Mouse (Mus musculus): ENCODE measurements around the gene Fbxw2.
"Not testable (repeated sequence)": the region's sequence is repeated elsewhere in the genome, so short reads cannot be mapped to it uniquely, and the experiment has no call there.

Gene Fbxw2

GRCm38 (mm10) chr2:34812706-34813105, 13.4 kb downstream of the Fbxw2 start:
- DNase-seq (ENCODE audit: low read depth, low spot score), result no peak

- DNase-seq (ENCODE audit: low read depth, low spot score), result no peak
Observed at GRCm38 (mm10) chr2:34810775-34811174, 15.3 kb downstream of the Fbxw2 start.

- no peak for DNase-seq (ENCODE audit: low read depth, low spot score)
Observed at GRCm38 (mm10) chr2:34809568-34809967, 16.5 kb downstream of the Fbxw2 start.

- no peak for DNase-seq (ENCODE audit: low read depth, low spot score)
Observed at GRCm38 (mm10) chr2:34808057-34808456, 18.1 kb downstream of the Fbxw2 start.

- no peak for DNase-seq (ENCODE audit: low read depth, low spot score)
Observed at GRCm38 (mm10) chr2:34805364-34805950, 20.7 kb downstream of the Fbxw2 start.

- DNase-seq (ENCODE audit: low read depth, low spot score), result no peak
Observed at GRCm38 (mm10) chr2:34804815-34805214, 21.3 kb downstream of the Fbxw2 start.

GRCm38 (mm10) chr2:34804172-34804571, 21.9 kb downstream of the Fbxw2 start:
- no peak for DNase-seq (ENCODE audit: low read depth, low spot score)

- DNase-seq (ENCODE audit: low read depth, low spot score), result no peak
Observed at GRCm38 (mm10) chr2:34803746-34804145, 22.4 kb downstream of the Fbxw2 start.

- DNase-seq (ENCODE audit: low read depth, low spot score), result not testable (repeated sequence)
Observed at GRCm38 (mm10) chr2:34802565-34803245, 23.4 kb downstream of the Fbxw2 start.

- peak; percentile 98 for DNase-seq (ENCODE audit: low read depth, low spot score)
Observed at GRCm38 (mm10) chr2:34801516-34802482, 24.3 kb downstream of the Fbxw2 start.

- DNase-seq (ENCODE audit: low read depth, low spot score), result no peak
Observed at GRCm38 (mm10) chr2:34800371-34800770, 25.7 kb downstream of the Fbxw2 start.

- peak; percentile 63 for DNase-seq (ENCODE audit: low read depth, low spot score)
Observed at GRCm38 (mm10) chr2:34799357-34800256, 26.5 kb downstream of the Fbxw2 start, which contains the start of gene Rabepk. Rabepk (minus strand) TSS chr2:34799912.

GRCm38 (mm10) chr2:34795426-34795825, 30.7 kb downstream of the Fbxw2 start:
- DNase-seq (ENCODE audit: low read depth, low spot score), result no peak

- DNase-seq (ENCODE audit: low read depth, low spot score), result no peak
Observed at GRCm38 (mm10) chr2:34794511-34794910, 31.6 kb downstream of the Fbxw2 start.

GRCm38 (mm10) chr2:34792543-34792942, 33.6 kb downstream of the Fbxw2 start:
- not testable (repeated sequence) for DNase-seq (ENCODE audit: low read depth, low spot score)

- no peak for DNase-seq (ENCODE audit: low read depth, low spot score)
Observed at GRCm38 (mm10) chr2:34790282-34790681, 35.8 kb downstream of the Fbxw2 start.

- no peak for DNase-seq (ENCODE audit: low read depth, low spot score)
Observed at GRCm38 (mm10) chr2:34784085-34784484, 42.0 kb downstream of the Fbxw2 start.

GRCm38 (mm10) chr2:34783064-34784020, 42.8 kb downstream of the Fbxw2 start:
- DNase-seq (ENCODE audit: low read depth, low spot score), result no peak

GRCm38 (mm10) chr2:34777237-34777868, 48.8 kb downstream of the Fbxw2 start:
- DNase-seq (ENCODE audit: low read depth, low spot score), result no peak
